Comparison of ENCODE assay signal across 24 mouse cellular contexts in the genomic region with DNA sequence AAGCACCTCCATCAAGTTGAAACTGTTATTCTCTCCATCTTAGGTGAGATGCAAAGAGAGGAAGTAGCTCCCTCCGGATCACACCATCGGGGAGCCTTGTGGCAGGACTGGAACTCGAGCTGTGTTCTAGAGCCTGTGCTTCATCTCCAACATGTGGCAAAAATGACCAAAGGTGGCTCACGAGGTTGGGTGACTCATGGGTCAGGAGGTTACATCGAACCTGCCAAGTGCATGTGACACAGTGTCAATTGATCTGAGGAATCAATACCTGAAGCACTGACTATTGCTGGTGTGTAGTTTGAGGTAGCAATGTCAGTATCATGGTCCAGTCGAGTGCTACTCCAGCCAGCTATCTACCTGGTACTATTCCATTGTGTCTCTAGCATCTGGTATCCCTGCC. TPM values are rescaled to one million over a fixed set of nuclear protein-coding genes. Genes with fewer than 3 reads are reported as not detected.
DNase-seq lines count a peak whose midpoint lies in the region; ATAC-seq and TF ChIP-seq lines count a peak whose summit lies in the region.
"Had no signal": no experiment of that assay in that cellular context is flagged by ENCODE, and none has a peak within 500 bp of the region (broad histone marks: within the 10 kb centered on the region; RNA-seq: fewer than 3 reads in every experiment).

No protein-coding gene starts in this region.

- TF ChIP-seq CTCF in intestine, postnatal 0 days (IDR thresholded peaks at IDR 0.05; ENCODE audit: low read depth) = no peak
- no peak for TF ChIP-seq CTCF in liver, adult 2 months (IDR thresholded peaks at IDR 0.05; ENCODE audit: low read depth, low read length)
- TF ChIP-seq CTCF in liver, postnatal 0 days (IDR thresholded peaks at IDR 0.05; ENCODE audit: low read depth) = no peak

- no peak overlapping the region for H3K27ac ChIP-seq in intestine, postnatal 0 days (ENCODE audit: low read depth, low read length)
- no peak overlapping the region for H3K27ac ChIP-seq in intestine, embryonic 15.5 days
- H3K27ac ChIP-seq in liver, adult 2 months (replicated peaks; ENCODE audit: insufficient read depth, low read depth, low read length) = no peak overlapping the region
- H3K27ac ChIP-seq in liver, embryonic 12.5 days = no peak overlapping the region
- no peak overlapping the region for H3K27ac ChIP-seq in liver, postnatal 0 days (ENCODE audit: low read depth)

- 64% methylated on average over 6 of the region's 6 CpGs for WGBS in intestine, postnatal 0 days
- 75% methylated on average over 6 of the region's 6 CpGs for WGBS in intestine, embryonic 15.5 days
- WGBS in liver, adult 2 months = 27% methylated on average over 6 of the region's 6 CpGs
- WGBS in liver, embryonic 12.5 days (ENCODE audit: insufficient replicate concordance) = 54% methylated on average over 6 of the region's 6 CpGs
- 51% methylated on average over 6 of the region's 6 CpGs for WGBS in liver, postnatal 0 days (ENCODE audit: insufficient replicate concordance)

- no peaks in the 10 kb centered on the region for H3K36me3 ChIP-seq in intestine, postnatal 0 days (ENCODE audit: control insufficient read depth, insufficient read depth)
- H3K36me3 ChIP-seq in intestine, embryonic 15.5 days = no peaks in the 10 kb centered on the region
- no peaks in the 10 kb centered on the region for H3K36me3 ChIP-seq in liver, adult 2 months (ENCODE audit: control insufficient read depth, insufficient read depth, low read length)
- no peaks in the 10 kb centered on the region for H3K36me3 ChIP-seq in liver, embryonic 12.5 days
- H3K36me3 ChIP-seq in liver, postnatal 0 days (replicated peaks; ENCODE audit: insufficient read depth, low read length) = no peaks in the 10 kb centered on the region
- H3K36me3 ChIP-seq: G1E had no signal

- peak; percentile 25; the same call in 1 of the 2 replicates for ATAC-seq in intestine, postnatal 0 days
- no peak for ATAC-seq in intestine, embryonic 15.5 days
- no peak for ATAC-seq in liver, embryonic 12.5 days
- ATAC-seq in liver, postnatal 0 days = peak; percentile 82
- ATAC-seq: activated CD4-positive, CD25-positive, alpha-beta regulatory T cell, adult 4 months; CD4-positive, CD25-positive, alpha-beta regulatory T cell, adult 4 months; Patski had no signal

- peak; percentile 96 for DNase-seq in liver, adult 2 months (ENCODE audit: extremely low read depth, low read depth, low spot score)
- DNase-seq in liver, postnatal 0 days = peak; percentile 49
- no peak for DNase-seq in liver
- DNase-seq: adrenal gland, adult 2 months; adrenal gland, adult 8-10 months; adrenal gland, postnatal 10 days; adrenal gland, postnatal 14 days; adrenal gland, postnatal 25 days; adrenal gland, postnatal 36 days; B cell, adult 2 months; cerebellum, adult 11 months; cerebellum, adult 11-12 months; cerebellum, adult 18-20 months had no signal

- no peaks in the 10 kb centered on the region for H3K4me1 ChIP-seq in intestine, postnatal 0 days (replicated peaks; ENCODE audit: control insufficient read depth, insufficient read depth, low read length)
- no peaks in the 10 kb centered on the region for H3K4me1 ChIP-seq in intestine, embryonic 15.5 days (replicated peaks)
- H3K4me1 ChIP-seq in liver, adult 2 months (ENCODE audit: control insufficient read depth, insufficient read depth, low read length) = 0 out of 2 replicates have a peak, but pooled peaks cover 1% of the 10 kb centered on the region
- H3K4me1 ChIP-seq in liver, embryonic 12.5 days = no peaks in the 10 kb centered on the region
- 0 out of 2 replicates have a peak, but pooled peaks cover 2% of the 10 kb centered on the region for H3K4me1 ChIP-seq in liver, postnatal 0 days (ENCODE audit: insufficient read depth)

- no peak for TF ChIP-seq POLR2A in liver, adult 2 months (IDR thresholded peaks at IDR 0.05; ENCODE audit: extremely low read depth, insufficient read depth, low read length)

- no peaks in the 10 kb centered on the region for H3K79me2 ChIP-seq in liver, adult 2 months (ENCODE audit: control insufficient read depth, insufficient read depth, low read length)

- no peak overlapping the region for H3K9ac ChIP-seq in intestine, postnatal 0 days (ENCODE audit: low read depth, low read length)
- H3K9ac ChIP-seq in intestine, embryonic 15.5 days = no peak overlapping the region
- no peak overlapping the region for H3K9ac ChIP-seq in liver, adult 2 months (ENCODE audit: low read depth, low read length)
- H3K9ac ChIP-seq in liver, embryonic 12.5 days = no peak overlapping the region
- H3K9ac ChIP-seq in liver, postnatal 0 days (replicated peaks) = no peak overlapping the region

- no peak overlapping the region for H3K4me3 ChIP-seq in intestine, postnatal 0 days (ENCODE audit: low read depth, low read length)
- no peak overlapping the region for H3K4me3 ChIP-seq in intestine, embryonic 15.5 days (replicated peaks)
- H3K4me3 ChIP-seq in liver, adult 2 months (ENCODE audit: insufficient read depth, low read depth, low read length) = no peak overlapping the region
- H3K4me3 ChIP-seq in liver, embryonic 12.5 days = no peak overlapping the region
- no peak overlapping the region for H3K4me3 ChIP-seq in liver, postnatal 0 days (ENCODE audit: low read depth, low read length)

- peak; percentile 74 for TF ChIP-seq EP300 in liver, postnatal 0 days (IDR thresholded peaks at IDR 0.05; ENCODE audit: low read depth)

- no peak overlapping the region for H3K4me2 ChIP-seq in intestine, postnatal 0 days (replicated peaks; ENCODE audit: low read depth)
- no peak overlapping the region for H3K4me2 ChIP-seq in intestine, embryonic 15.5 days (replicated peaks)
- no peak overlapping the region for H3K4me2 ChIP-seq in liver, embryonic 12.5 days
- H3K4me2 ChIP-seq in liver, postnatal 0 days (ENCODE audit: low read depth, low read length) = no peak overlapping the region

- no peaks in the 10 kb centered on the region for H3K9me3 ChIP-seq in intestine, postnatal 0 days (ENCODE audit: control insufficient read depth)
- H3K9me3 ChIP-seq in intestine, embryonic 15.5 days = no peaks in the 10 kb centered on the region
- no peaks in the 10 kb centered on the region for H3K9me3 ChIP-seq in liver, embryonic 12.5 days (replicated peaks)
- H3K9me3 ChIP-seq in liver, postnatal 0 days (ENCODE audit: low read length) = no peaks in the 10 kb centered on the region
- H3K9me3 ChIP-seq: G1E had no signal

- no peaks in the 10 kb centered on the region for H3K27me3 ChIP-seq in intestine, postnatal 0 days (replicated peaks; ENCODE audit: control insufficient read depth, insufficient read depth, low read length)
- no peaks in the 10 kb centered on the region for H3K27me3 ChIP-seq in intestine, embryonic 15.5 days (replicated peaks)
- H3K27me3 ChIP-seq in liver, adult 2 months (ENCODE audit: control insufficient read depth, insufficient read depth, low read length) = 0 out of 2 replicates have a peak, but pooled peaks cover 8% of the 10 kb centered on the region
- peaks cover 22% of the 10 kb centered on the region for H3K27me3 ChIP-seq in liver, embryonic 12.5 days (replicated peaks)
- 0 out of 2 replicates have a peak, but pooled peaks cover 5% of the 10 kb centered on the region for H3K27me3 ChIP-seq in liver, postnatal 0 days (ENCODE audit: insufficient read depth, low read length)

RNA-seq across cellular contexts. Expression of gene Chat, which starts 10.8 kb away (rescaled TPM):
- polyA plus RNA-seq in intestine, postnatal 0 days (2015; fragmentation: Nextera tagmentation; extraction: Ambion mirVana) = 0.52 and 0.64 TPM in 2 replicates
- 0.89 and 1.4 TPM in 2 replicates for polyA plus RNA-seq in intestine, embryonic 15.5 days (2015; fragmentation: Nextera tagmentation; extraction: Ambion mirVana)
- total RNA-seq in liver, adult 2 months (2014; rRNA removed) = not detected in 2 replicates
- polyA plus RNA-seq in liver, adult 2 months (2012; rRNA removed) = not detected in 2 replicates
- polyA plus RNA-seq in liver, embryonic 12.5 days (2016; fragmentation: Nextera tagmentation; extraction: Ambion mirVana) = not detected in 2 replicates
- polyA plus RNA-seq in liver, postnatal 0 days (2015; fragmentation: Nextera tagmentation; extraction: Ambion mirVana) = not detected in 2 replicates
- total RNA-seq: adrenal gland, adult 18-20 months; adrenal gland, adult 2 months; adrenal gland, adult 8-10 months; adrenal gland, postnatal 10 days; adrenal gland, postnatal 14 days; adrenal gland, postnatal 25 days; adrenal gland, postnatal 36 days; CH12.LX; MEL had no signal
- polyA plus RNA-seq: activated CD4-positive, CD25-positive, alpha-beta regulatory T cell, adult 4 months; adrenal gland, adult 2 months; C2C12; CD4-positive, CD25-positive, alpha-beta regulatory T cell, adult 4 months; G1E; Patski had no signal

RNA-seq across cellular contexts. Expression of gene Slc18a3, which starts 11.9 kb away (rescaled TPM):
- polyA plus RNA-seq in intestine, postnatal 0 days (2015; fragmentation: Nextera tagmentation; extraction: Ambion mirVana) = 5.5 and 5.8 TPM in 2 replicates
- polyA plus RNA-seq in intestine, embryonic 15.5 days (2015; fragmentation: Nextera tagmentation; extraction: Ambion mirVana) = 8.4 TPM in 2 replicates
- not detected in 2 replicates for total RNA-seq in liver, adult 2 months (2014; rRNA removed)
- not detected in 2 replicates for polyA plus RNA-seq in liver, adult 2 months (2012; rRNA removed)
- 0.05 TPM in 1 of 2 replicates, not detected in the other for polyA plus RNA-seq in liver, embryonic 12.5 days (2016; fragmentation: Nextera tagmentation; extraction: Ambion mirVana)
- not detected in 2 replicates for polyA plus RNA-seq in liver, postnatal 0 days (2015; fragmentation: Nextera tagmentation; extraction: Ambion mirVana)
- total RNA-seq: adrenal gland, adult 18-20 months; adrenal gland, adult 2 months; adrenal gland, adult 8-10 months; adrenal gland, postnatal 14 days; adrenal gland, postnatal 25 days; adrenal gland, postnatal 36 days; CH12.LX; G1E; MEL had no signal
- polyA plus RNA-seq: activated CD4-positive, CD25-positive, alpha-beta regulatory T cell, adult 4 months; C2C12; CD4-positive, CD25-positive, alpha-beta regulatory T cell, adult 4 months; G1E; Patski had no signal

RNA-seq across cellular contexts. Expression of gene Ercc6, which starts 36.8 kb away (rescaled TPM):
- polyA plus RNA-seq in intestine, postnatal 0 days (2015; fragmentation: Nextera tagmentation; extraction: Ambion mirVana) = 7.7 and 8.4 TPM in 2 replicates
- 15.9 and 16.5 TPM in 2 replicates for polyA plus RNA-seq in intestine, embryonic 15.5 days (2015; fragmentation: Nextera tagmentation; extraction: Ambion mirVana)
- total RNA-seq in liver, adult 2 months (2014; rRNA removed) = 6.9 and 11.2 TPM in 2 replicates
- polyA plus RNA-seq in liver, adult 2 months (2012; rRNA removed) = 2.0 and 2.8 TPM in 2 replicates
- 13.3 and 14.8 TPM in 2 replicates for polyA plus RNA-seq in liver, embryonic 12.5 days (2016; fragmentation: Nextera tagmentation; extraction: Ambion mirVana)
- polyA plus RNA-seq in liver, postnatal 0 days (2015; fragmentation: Nextera tagmentation; extraction: Ambion mirVana) = 5.3 and 5.4 TPM in 2 replicates

Comparison
In these comparisons a context has a peak if more than half of its experiments do, and no peak if none do; other contexts are left out.
1. ATAC-seq: peak in intestine, postnatal 0 days (single experiment) and liver, postnatal 0 days (single experiment); none in intestine, embryonic 15.5 days (single experiment) and liver, embryonic 12.5 days (single experiment).